Mouse (Mus musculus): ENCODE results near the gene Irgm1. TPM values are rescaled to one million over a fixed set of nuclear protein-coding genes. Genes with fewer than 3 reads are reported as not detected.

Gene Irgm1
- total and polyA plus RNA-seq, 2 experiments from 2014 or later = 15.0 to 34.7 TPM

GRCm38 (mm10) chr11:48844309-48844708, 27.2 kb downstream of the Irgm1 start:
- Histone ChIP-seq H3K9ac (replicated peaks; ENCODE audit: low read depth, low read length) (no peak overlapping the region), H3K4me2 (ENCODE audit: low read depth, low read length) (no peak overlapping the region), H3K27me3 (ENCODE audit: control insufficient read depth, insufficient read depth, low read length) (no peaks in the 10 kb centered on the region), H3K4me3 (ENCODE audit: low read depth, low read length) (no peak overlapping the region), H3K9me3 (replicated peaks; ENCODE audit: control insufficient read depth, low read length) (no peaks in the 10 kb centered on the region), H3K4me1 (ENCODE audit: control insufficient read depth, insufficient read depth) (no peaks in the 10 kb centered on the region), H3K36me3 (replicated peaks; ENCODE audit: control insufficient read depth, insufficient read depth, low read length) (no peaks in the 10 kb centered on the region), H3K27ac (ENCODE audit: low read depth) (no peak overlapping the region)
- DNase-seq (ENCODE audit: low spot score) = no peak
- WGBS = 63% methylated on average over 6 of the region's 6 CpGs
- no peak for ATAC-seq (ENCODE audit: insufficient read depth, low read depth)
- TF ChIP-seq CTCF (IDR thresholded peaks at IDR 0.05; ENCODE audit: low read depth) (no peak), EP300 (IDR thresholded peaks at IDR 0.05; ENCODE audit: low read depth) (no peak)

DNA sequence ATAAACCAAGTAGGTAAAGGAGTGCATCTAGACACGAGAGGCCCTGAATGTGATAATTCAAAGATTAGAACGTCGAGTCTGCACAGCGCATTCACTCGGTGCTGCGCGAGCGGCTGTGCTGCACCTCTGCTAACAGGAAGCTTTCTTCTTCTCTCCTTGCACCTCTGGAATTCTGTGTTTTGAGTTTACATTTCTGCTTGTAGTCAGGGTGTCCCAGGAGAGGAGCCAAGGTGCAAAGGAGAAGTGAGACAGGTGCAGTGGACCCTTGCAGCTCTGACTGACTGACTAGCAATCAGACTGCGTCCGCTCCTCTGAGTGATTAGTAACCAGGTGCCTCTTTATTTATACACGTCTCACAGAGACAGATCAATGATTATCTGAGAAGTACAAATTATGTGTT, 28.3 kb downstream of the Irgm1 start:
- DNase-seq (ENCODE audit: low spot score) = no peak
- Histone ChIP-seq H3K9ac (replicated peaks; ENCODE audit: low read depth, low read length) (no peak overlapping the region), H3K27ac (ENCODE audit: low read depth) (no peak overlapping the region), H3K9me3 (replicated peaks; ENCODE audit: control insufficient read depth, low read length) (no peaks in the 10 kb centered on the region), H3K27me3 (ENCODE audit: control insufficient read depth, insufficient read depth, low read length) (no peaks in the 10 kb centered on the region), H3K36me3 (replicated peaks; ENCODE audit: control insufficient read depth, insufficient read depth, low read length) (no peaks in the 10 kb centered on the region), H3K4me3 (ENCODE audit: low read depth, low read length) (no peak overlapping the region), H3K4me1 (ENCODE audit: control insufficient read depth, insufficient read depth) (0 out of 2 replicates have a peak, but pooled peaks cover 5% of the 10 kb centered on the region), H3K4me2 (ENCODE audit: low read depth, low read length) (no peak overlapping the region)
- no peak for TF ChIP-seq EP300 (IDR thresholded peaks at IDR 0.05; ENCODE audit: low read depth)
- TF ChIP-seq CTCF (IDR thresholded peaks at IDR 0.05; ENCODE audit: low read depth) = no peak
- ATAC-seq (ENCODE audit: insufficient read depth, low read depth) = no peak
- 79% methylated on average over 11 of the region's 11 CpGs for WGBS

DNA sequence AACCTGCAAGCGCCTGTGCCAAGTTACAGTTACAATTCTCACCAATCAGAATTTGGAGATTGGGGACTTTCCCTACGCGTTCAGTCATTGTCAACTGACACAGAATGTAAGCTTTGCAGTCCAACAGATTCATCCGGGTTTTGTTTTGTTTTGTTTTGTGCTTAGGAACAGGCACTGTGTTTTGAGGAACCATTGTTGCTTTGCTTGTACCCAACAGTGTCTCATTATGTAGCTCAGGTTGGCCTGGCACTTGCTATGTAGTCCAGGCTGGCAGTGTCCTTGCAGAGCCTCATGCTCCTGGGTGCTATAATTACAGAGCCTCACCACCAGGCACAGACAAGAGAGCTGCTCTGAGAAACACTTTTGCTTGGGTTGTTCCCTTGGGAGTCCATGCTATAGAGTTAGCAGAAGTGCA, 29.1 kb downstream of the Irgm1 start:
- H3K27ac ChIP-seq (ENCODE audit: low read depth) = no peak overlapping the region
- no peaks in the 10 kb centered on the region for H3K36me3 ChIP-seq (replicated peaks; ENCODE audit: control insufficient read depth, insufficient read depth, low read length)
- H3K4me1 ChIP-seq (ENCODE audit: control insufficient read depth, insufficient read depth) = 0 out of 2 replicates have a peak, but pooled peaks cover 6% of the 10 kb centered on the region
- H3K9me3 ChIP-seq (replicated peaks; ENCODE audit: control insufficient read depth, low read length) = no peaks in the 10 kb centered on the region
- H3K4me3 ChIP-seq (ENCODE audit: low read depth, low read length) = no peak overlapping the region
- WGBS = 67% methylated on average over 4 of the region's 4 CpGs
- ATAC-seq (ENCODE audit: insufficient read depth, low read depth) (no peak), DNase-seq (ENCODE audit: low spot score) (no peak)
- no peak overlapping the region for H3K4me2 ChIP-seq (ENCODE audit: low read depth, low read length)
- H3K9ac ChIP-seq (replicated peaks; ENCODE audit: low read depth, low read length) = no peak overlapping the region
- H3K27me3 ChIP-seq (ENCODE audit: control insufficient read depth, insufficient read depth, low read length) = no peaks in the 10 kb centered on the region
- TF ChIP-seq EP300 (IDR thresholded peaks at IDR 0.05; ENCODE audit: low read depth) (no peak), CTCF (IDR thresholded peaks at IDR 0.05; ENCODE audit: low read depth) (no peak)

- Histone ChIP-seq H3K9ac (replicated peaks; ENCODE audit: low read depth, low read length) (no peak overlapping the region), H3K27ac (ENCODE audit: low read depth) (no peak overlapping the region), H3K4me2 (ENCODE audit: low read depth, low read length) (no peak overlapping the region), H3K9me3 (replicated peaks; ENCODE audit: control insufficient read depth, low read length) (no peaks in the 10 kb centered on the region), H3K27me3 (ENCODE audit: control insufficient read depth, insufficient read depth, low read length) (no peaks in the 10 kb centered on the region), H3K4me3 (ENCODE audit: low read depth, low read length) (no peak overlapping the region), H3K36me3 (replicated peaks; ENCODE audit: control insufficient read depth, insufficient read depth, low read length) (no peaks in the 10 kb centered on the region), H3K4me1 (ENCODE audit: control insufficient read depth, insufficient read depth) (peaks cover 12% of the 10 kb centered on the region)
- 80% methylated on average over 5 of the region's 5 CpGs for WGBS
- TF ChIP-seq CTCF (IDR thresholded peaks at IDR 0.05; ENCODE audit: low read depth) = no peak
- TF ChIP-seq EP300 (IDR thresholded peaks at IDR 0.05; ENCODE audit: low read depth) = no peak
- DNase-seq (ENCODE audit: low spot score) = no peak
- no peak for ATAC-seq (ENCODE audit: insufficient read depth, low read depth)
These were observed 30.3 kb downstream of the Irgm1 start for GRCm38 (mm10) chr11:48841213-48841612.

- Histone ChIP-seq H3K4me1 (ENCODE audit: control insufficient read depth, insufficient read depth) (peaks cover 12% of the 10 kb centered on the region), H3K27ac (ENCODE audit: low read depth) (no peak overlapping the region), H3K4me3 (ENCODE audit: low read depth, low read length) (no peak overlapping the region), H3K36me3 (replicated peaks; ENCODE audit: control insufficient read depth, insufficient read depth, low read length) (no peaks in the 10 kb centered on the region), H3K9me3 (replicated peaks; ENCODE audit: control insufficient read depth, low read length) (no peaks in the 10 kb centered on the region), H3K4me2 (ENCODE audit: low read depth, low read length) (no peak overlapping the region), H3K27me3 (ENCODE audit: control insufficient read depth, insufficient read depth, low read length) (no peaks in the 10 kb centered on the region), H3K9ac (replicated peaks; ENCODE audit: low read depth, low read length) (no peak overlapping the region)
- no peak for TF ChIP-seq EP300 (IDR thresholded peaks at IDR 0.05; ENCODE audit: low read depth)
- TF ChIP-seq CTCF (IDR thresholded peaks at IDR 0.05; ENCODE audit: low read depth) = no peak
- ATAC-seq (ENCODE audit: insufficient read depth, low read depth) (no peak), DNase-seq (ENCODE audit: low spot score) (no peak)
These were observed 30.7 kb downstream of the Irgm1 start for GRCm38 (mm10) chr11:48840805-48841204.

GRCm38 (mm10) chr11:48838879-48839680, 32.4 kb downstream of the Irgm1 start:
- H3K27ac ChIP-seq (ENCODE audit: low read depth) = no peak overlapping the region
- no peaks in the 10 kb centered on the region for H3K36me3 ChIP-seq (replicated peaks; ENCODE audit: control insufficient read depth, insufficient read depth, low read length)
- TF ChIP-seq CTCF (IDR thresholded peaks at IDR 0.05; ENCODE audit: low read depth) (no peak), EP300 (IDR thresholded peaks at IDR 0.05; ENCODE audit: low read depth) (no peak)
- H3K4me3 ChIP-seq (ENCODE audit: low read depth, low read length) = no peak overlapping the region
- peak overlapping the region; percentile 81 for H3K4me2 ChIP-seq (ENCODE audit: low read depth, low read length)
- 80% methylated on average over 10 of the region's 10 CpGs for WGBS
- H3K9me3 ChIP-seq (replicated peaks; ENCODE audit: control insufficient read depth, low read length) = no peaks in the 10 kb centered on the region
- DNase-seq (ENCODE audit: low spot score) = no peak
- peaks cover 12% of the 10 kb centered on the region for H3K4me1 ChIP-seq (ENCODE audit: control insufficient read depth, insufficient read depth)
- no peaks in the 10 kb centered on the region for H3K27me3 ChIP-seq (ENCODE audit: control insufficient read depth, insufficient read depth, low read length)
- no peak for ATAC-seq (ENCODE audit: insufficient read depth, low read depth)
- no peak overlapping the region for H3K9ac ChIP-seq (replicated peaks; ENCODE audit: low read depth, low read length)

All from heart, postnatal 0 days (tissue).